Mouse (Mus musculus) layer of hippocampus, adult 9-11 months (tissue): ENCODE measurements around the gene Kiss1.
A peak's percentile ranks its signal among the peaks of the same experiment; 100 is the strongest.
"Not testable (repeated sequence)": the region's sequence is repeated elsewhere in the genome, so short reads cannot be mapped to it uniquely, and the experiment has no call there.

Experiments
- DNase-seq: peaks from one replicate; pipeline ENCODE4 v3.0.0; 2022

Gene Kiss1

DNA sequence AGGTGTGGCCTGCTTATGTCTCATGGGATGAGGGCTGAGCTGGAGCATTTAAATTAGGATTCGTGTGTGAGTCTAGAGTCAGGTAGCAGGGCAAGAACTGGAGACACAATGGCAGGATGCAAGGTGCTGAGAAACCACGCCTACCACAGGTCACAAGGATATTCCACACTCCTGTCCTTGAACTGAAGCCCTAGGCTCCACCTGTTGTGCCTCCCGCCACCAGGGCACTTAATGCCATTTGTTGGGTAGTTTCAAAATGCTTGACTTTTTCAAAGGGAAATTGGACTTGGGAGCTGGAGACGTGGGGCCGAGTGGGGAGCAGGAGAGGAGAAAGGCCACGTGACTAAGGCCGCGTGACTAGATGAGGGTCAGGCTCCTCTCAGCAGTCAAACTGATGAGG is 4.3 kb downstream of the Kiss1 start:
- DNase-seq: no peak

DNA sequence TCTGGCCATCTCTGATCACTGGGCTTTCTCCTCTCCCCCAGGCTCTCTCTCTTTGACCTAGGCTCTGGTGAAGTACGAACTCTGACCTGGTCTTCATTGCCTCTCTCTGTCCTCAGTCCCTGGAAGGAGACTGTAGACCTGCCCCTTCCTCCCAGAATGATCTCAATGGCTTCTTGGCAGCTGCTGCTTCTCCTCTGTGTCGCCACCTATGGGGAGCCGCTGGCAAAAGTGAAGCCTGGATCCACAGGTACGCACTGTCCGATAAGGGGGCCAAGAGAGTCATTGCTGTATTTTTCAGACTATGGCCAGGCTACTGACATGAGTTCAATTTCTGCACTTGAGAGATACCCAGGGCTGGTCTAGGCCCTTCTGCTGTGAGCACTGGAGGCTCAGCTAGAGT is 5.4 kb downstream of the Kiss1 start:
- DNase-seq: no peak

DNA sequence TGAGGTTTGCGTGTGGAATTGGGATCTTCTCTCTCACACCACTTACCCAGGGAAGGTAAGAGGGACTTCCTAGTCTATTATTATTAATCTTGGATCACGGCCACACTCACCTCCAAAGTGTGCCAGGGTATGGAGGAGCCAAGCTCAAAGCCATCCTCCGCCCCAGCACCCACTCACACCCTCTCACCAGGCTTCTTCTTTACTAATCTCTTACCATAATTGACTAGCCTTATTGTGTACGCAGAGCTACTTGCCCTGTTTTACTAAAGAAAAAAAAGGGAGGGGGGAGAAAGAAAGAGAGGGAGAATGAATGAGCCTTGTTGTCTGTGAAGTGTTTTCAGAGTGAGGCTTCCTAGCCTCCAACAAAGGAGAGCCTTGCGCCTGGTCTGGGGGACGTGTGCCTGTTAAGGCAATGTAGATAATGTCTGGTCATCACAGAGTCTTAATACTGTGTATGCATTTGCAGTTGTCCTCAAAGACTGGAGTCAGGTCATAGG is 6.7 kb downstream of the Kiss1 start:
- no peak for DNase-seq

GRCm38 (mm10) chr1:133328896-133329637 is 7.4 kb downstream of the Kiss1 start:
- DNase-seq: no peak

- no peak for DNase-seq
Measured at GRCm38 (mm10) chr1:133329638-133329964, 7.9 kb downstream of the Kiss1 start.

DNA sequence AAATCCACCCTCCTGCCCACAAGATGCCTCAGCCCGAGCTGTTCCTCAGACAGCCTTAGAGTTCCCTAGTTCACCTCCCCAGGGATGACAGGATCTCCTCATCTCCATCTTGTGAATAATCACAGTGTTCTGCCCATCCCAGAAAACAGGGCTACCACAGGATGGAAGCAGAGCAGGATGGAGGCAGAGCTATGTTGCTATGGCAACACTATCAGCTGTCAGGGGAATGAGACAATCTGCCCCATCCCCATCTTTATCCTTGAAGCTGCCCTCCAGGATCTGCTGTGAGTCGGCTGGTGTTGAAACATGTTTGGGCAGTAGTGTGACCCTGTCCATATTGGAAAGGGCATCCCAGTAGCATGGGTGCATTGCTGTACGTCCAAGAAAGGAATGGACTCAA is 9.5 kb downstream of the Kiss1 start:
- DNase-seq: peak; percentile 29

DNA sequence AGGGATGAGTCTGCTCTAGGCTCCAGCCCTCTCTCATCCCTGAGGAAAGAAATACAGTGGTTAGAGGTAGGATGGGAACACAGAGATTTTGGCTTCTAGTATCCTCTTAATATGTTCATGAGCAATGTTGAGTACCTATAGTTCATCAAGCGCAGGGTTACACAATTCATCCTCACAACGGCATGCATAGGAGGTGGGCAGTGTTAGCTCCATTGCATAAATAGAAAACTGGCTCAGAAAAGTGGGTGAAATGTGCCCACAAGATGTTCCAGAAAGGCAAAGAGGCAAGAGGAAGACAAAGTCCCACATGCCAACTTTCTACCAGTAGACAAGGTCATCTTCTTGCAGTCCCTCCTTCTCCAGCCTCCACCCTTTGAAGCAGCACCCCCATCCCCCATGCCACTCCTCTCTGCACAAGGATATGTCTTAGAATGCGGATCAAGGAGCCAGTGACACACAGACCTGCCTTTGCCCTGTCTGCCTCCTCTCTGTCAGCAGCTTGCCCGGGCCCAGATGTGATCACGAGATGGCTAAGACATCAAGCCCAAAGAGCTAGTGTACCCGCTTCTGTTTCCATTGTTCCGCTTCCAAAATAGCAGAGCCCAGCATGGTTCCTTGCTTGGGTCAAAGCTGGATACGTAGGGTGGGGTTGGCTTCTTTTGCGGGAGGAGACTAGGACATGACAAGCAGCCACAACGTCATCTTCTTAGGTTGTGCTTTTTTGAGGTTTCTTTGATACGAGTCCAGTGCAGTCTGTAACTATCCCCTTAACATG is 11.2 kb downstream of the Kiss1 start:
- no peak for DNase-seq

GRCm38 (mm10) chr1:133333937-133334336 is 12.3 kb downstream of the Kiss1 start:
- DNase-seq: no peak

DNA sequence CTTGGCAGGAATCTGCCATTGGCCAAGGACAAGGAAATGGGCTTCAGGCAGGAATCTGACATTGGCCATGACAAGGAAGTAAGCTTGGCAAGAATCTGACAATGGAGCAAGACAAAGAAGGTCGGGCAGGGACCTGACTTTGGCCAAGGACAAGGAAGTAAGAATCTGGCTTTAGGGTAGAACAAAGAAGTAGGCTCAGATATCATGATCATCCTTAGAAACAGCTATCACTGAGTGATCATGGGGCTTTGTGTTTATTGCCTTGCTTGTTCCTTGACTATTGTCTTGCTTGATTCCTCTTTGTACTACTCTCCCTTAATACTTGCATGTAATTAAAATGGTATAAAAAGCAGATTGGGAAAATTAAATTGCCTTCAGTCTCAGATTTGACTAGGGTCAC is 18.7 kb downstream of the Kiss1 start:
- not testable (repeated sequence) for DNase-seq

- no peak for DNase-seq
Measured at GRCm38 (mm10) chr1:133344357-133344756, 22.7 kb downstream of the Kiss1 start.

DNA sequence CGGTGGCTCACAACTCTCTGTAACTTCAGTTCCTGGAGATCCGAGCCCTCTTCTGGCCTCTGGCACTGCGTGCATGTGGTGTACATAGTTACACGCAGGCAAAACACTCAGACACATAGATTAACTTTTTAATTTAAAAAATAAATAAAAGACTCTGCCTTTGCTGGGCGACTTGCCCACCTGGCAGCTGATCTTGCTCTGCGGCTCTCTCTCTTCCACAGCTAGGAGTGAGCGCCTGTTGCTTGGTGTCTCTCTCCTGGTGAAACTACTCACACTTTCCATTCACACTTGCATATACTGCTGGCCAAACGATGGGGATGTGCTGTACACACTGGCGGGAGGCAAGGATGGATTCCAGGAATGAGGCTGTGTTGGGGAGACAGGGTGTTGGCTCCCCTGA is 24.9 kb downstream of the Kiss1 start:
- no peak for DNase-seq

GRCm38 (mm10) chr1:133347226-133347625 is 25.6 kb downstream of the Kiss1 start:
- no peak for DNase-seq

- DNase-seq: no peak
Measured at GRCm38 (mm10) chr1:133347693-133348520, 26.2 kb downstream of the Kiss1 start.

DNA sequence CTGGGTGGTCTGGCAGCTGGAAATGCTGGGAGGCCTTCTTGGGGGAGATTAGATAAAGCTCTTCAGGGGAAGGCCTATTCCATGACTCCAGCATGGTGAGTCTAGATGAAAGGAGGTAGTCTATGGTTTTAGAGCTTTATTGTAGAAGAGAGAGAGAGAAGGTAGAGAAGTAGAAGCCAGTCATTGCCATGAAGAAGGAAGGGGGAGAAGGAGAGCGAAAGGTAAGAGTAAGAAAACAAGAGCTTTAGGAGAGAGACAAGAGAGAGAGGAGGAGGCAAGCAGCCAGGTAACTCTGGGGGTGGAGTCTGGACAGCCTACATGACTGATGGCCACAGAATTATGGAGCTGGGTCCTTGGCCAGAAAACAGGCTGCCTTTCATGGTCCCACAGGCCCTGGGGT is 28.5 kb downstream of the Kiss1 start, which contains the start of gene Ren1:
TSS of gene Ren1 (plus strand) at position 301 of the 400 bp plus-strand sequence.
- DNase-seq: no peak

GRCm38 (mm10) chr1:133351762-133352161 is 30.1 kb downstream of the Kiss1 start:
- no peak for DNase-seq

DNA sequence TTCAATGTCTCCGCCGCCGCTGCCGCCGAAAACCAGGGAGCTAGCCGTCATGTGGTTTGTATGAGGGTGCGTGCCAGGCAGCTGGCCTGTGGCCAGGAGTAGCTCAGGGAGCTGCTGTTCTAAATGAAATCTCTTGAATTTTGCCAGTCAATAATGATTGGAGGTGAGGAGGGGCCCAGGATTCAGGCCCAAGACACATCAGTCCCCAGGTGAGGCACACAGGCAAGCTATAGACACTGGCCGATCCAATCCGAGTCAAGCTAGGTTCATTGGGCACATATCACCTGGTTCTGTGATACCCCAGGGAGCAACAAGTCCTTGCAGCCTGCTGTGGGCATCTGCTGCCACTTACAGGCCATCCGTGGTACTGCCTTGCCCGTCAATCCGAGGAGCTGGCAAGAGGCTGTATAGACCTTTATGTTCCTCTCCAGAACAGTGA is 31.7 kb downstream of the Kiss1 start:
- DNase-seq: peak; percentile 69

DNA sequence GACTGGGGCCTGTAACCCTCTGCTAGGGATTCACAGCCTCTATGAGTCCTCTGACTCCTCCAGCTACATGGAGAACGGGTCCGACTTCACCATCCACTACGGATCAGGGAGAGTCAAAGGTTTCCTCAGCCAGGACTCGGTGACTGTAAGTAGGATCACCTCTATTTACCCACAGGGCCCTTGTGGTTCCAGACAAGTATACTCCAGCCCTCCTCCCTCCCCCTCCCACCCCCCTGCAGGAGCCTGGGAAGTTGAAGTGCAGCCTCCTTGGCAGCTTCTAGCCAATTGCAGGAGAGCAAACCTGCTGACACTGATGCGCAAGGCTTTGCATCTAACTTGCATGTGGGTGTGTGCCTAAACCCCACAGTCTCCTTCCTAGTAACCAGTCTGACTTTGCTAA is 33.8 kb downstream of the Kiss1 start:
- DNase-seq: no peak

DNA sequence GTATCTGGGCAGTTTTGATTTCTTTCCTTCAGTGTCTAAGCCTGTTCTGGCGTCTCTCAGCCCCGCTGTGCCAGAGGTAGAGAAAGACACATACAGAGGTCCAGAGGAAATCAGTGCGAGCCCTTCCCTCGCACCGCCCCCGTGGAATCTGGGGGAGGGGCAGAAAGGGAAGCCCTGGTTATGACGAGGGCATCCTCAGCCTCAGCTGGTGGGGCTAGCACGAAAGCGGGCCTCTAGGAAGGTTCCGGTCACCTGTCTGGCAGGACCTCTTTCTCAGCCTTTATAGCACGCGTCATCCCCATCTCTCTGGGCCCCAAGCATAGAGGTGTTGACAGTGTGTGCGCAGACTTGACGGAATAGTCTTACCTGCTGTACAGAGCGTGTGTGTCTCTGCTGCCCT is 34.2 kb downstream of the Kiss1 start:
- DNase-seq: no peak

- no peak for DNase-seq
Measured at GRCm38 (mm10) chr1:133356330-133356729, 34.7 kb downstream of the Kiss1 start.

- no peak for DNase-seq
Measured at GRCm38 (mm10) chr1:133361006-133361405, 39.3 kb downstream of the Kiss1 start.

GRCm38 (mm10) chr1:133362103-133362502 is 40.4 kb downstream of the Kiss1 start:
- no peak for DNase-seq

- peak; percentile 56 for DNase-seq
Measured at GRCm38 (mm10) chr1:133363276-133364021, 41.8 kb downstream of the Kiss1 start, which contains the start of gene Etnk2. Gene Etnk2, plus strand, starts transcription at chr1:133363572.
